Mouse (Mus musculus) cerebellum, adult 2 months (tissue): ENCODE data around the gene Nradd.

Experiments
- CTCF ChIP-seq: fragments of 200-500 bp; IDR thresholded peaks from 2 replicates; pipeline ENCODE4 v1.5.1; 2011; ENCODE audit warnings: low read depth, mild to moderate bottlenecking, control low read depth, low read length, moderate library complexity, borderline replicate concordance; ENCODE audit not compliant: insufficient read depth
- POLR2A ChIP-seq: fragments of 200-500 bp; IDR thresholded peaks from 2 replicates; pipeline ENCODE4 v1.6.1; 2011; ENCODE audit warnings: low read length, control low read depth, borderline replicate concordance; ENCODE audit not compliant: insufficient read depth

DNA sequence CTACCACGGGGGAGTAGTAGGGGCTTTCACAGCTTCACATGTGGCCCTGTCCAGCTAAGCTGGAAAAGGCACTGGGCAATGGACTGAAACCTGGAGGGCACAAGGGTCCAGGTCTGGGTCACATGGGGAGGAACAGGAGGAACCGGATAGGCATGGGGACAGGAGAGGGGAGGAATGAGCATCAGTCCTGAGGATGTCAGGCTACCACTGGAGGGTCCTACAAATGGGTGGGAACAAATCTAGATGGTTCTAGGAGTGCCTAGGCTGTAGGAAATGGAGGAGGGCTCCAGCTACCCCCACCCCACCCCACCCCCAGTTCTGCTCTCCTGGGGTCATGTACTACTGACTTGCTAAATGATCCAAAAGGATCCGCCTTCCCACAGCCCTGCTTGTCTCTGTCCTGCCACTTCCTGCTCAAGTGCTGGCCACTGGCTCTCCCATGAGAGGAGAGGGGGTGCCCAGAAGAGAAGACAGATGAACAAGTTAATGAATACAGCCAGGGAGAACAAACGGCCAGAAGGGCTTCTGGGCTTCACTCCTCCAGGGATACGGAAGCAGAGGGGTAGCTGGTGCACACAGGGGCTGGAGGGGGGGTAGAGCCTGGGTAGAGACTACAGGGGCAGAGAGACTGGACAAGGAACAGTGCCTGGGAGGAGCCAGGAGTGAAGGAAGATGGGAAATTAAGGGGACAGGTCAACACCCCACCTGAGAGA, 18.7 kb upstream of the Nradd start:
- TF ChIP-seq POLR2A (no peak), CTCF (no peak)
